Mouse (Mus musculus) MEL (cell line): ENCODE measurements at regions not wholly inside any gene's neighbourhood (a gene's known extent, or its start where the extent isn't known, plus 50 kb on each side); places are given as distances from the start of the nearest gene placed in this dataset.
"Not testable (repeated sequence)": the region's sequence is repeated elsewhere in the genome, so short reads cannot be mapped to it uniquely, and the experiment has no call there.

Experiments
- DNase-seq: peaks from one replicate; pipeline ENCODE4 v3.0.0; 2011; ENCODE audit warnings: low read depth, low spot score
- H3K27ac ChIP-seq: 2 replicates; pipeline ENCODE4 v1.5.1; 2012; ENCODE audit warnings: low read depth, mild to moderate bottlenecking, control low read depth, low read length, moderate library complexity; ENCODE audit not compliant: control insufficient read depth
- H3K27me3 ChIP-seq, 2 experiments: fragments of 150-350 bp in 1 of 2; sonication (generic) in 1 of 2; 2 replicates each; pipeline ENCODE4 v1.6.1; 2012; ENCODE audit warnings: low read length in 2 of 2, mild to moderate bottlenecking in 2 of 2, improper control_type of control experiment in 1 of 2, moderate library complexity in 1 of 2; ENCODE audit not compliant: insufficient read depth in 2 of 2, control insufficient read depth in 1 of 2
- H3K36me3 ChIP-seq, 2 experiments: 2 replicates each; pipeline ENCODE4 v1.6.1; 2012 to 2014; ENCODE audit warnings: low read length in 2 of 2, improper control_type of control experiment in 1 of 2, inconsistent platforms in 1 of 2, mild to moderate bottlenecking in 1 of 2; ENCODE audit not compliant: insufficient read depth in 2 of 2, control insufficient read depth in 1 of 2
- H3K4me1 ChIP-seq, 2 experiments: fragments of 150-350 bp in 1 of 2; sonication (generic) in 1 of 2; 2 replicates each; pipeline ENCODE4 v1.6.1; 2012; ENCODE audit warnings: low read length in 2 of 2, improper control_type of control experiment in 1 of 2, mild to moderate bottlenecking in 1 of 2; ENCODE audit not compliant: insufficient read depth in 2 of 2, control insufficient read depth in 1 of 2
- H3K4me3 ChIP-seq, 2 experiments: fragments of 150-350 bp in 1 of 2; sonication (generic) in 1 of 2; 2 replicates each; pipeline ENCODE4 v1.5.1; 2012; ENCODE audit warnings: low read depth in 2 of 2, low read length in 2 of 2, mild to moderate bottlenecking in 2 of 2, moderate library complexity in 2 of 2, control low read depth in 1 of 2, improper control_type of control experiment in 1 of 2; ENCODE audit not compliant: control insufficient read depth in 1 of 2, insufficient read depth in 1 of 2
- H3K79me2 ChIP-seq: 2 replicates; pipeline ENCODE4 v1.6.1; 2012; ENCODE audit warnings: mild to moderate bottlenecking, low read length, moderate library complexity; ENCODE audit not compliant: control insufficient read depth, poor library complexity, insufficient read depth
- H3K9ac ChIP-seq: 2 replicates; pipeline ENCODE4 v1.6.1; 2012; ENCODE audit warnings: low read depth, mild to moderate bottlenecking, control low read depth, low read length, moderate library complexity; ENCODE audit not compliant: control insufficient read depth, poor library complexity, severe bottlenecking
- H3K9me3 ChIP-seq: fragments of 150-350 bp; sonication (generic); replicated peaks from 2 replicates; pipeline ENCODE4 v1.6.1; 2012; ENCODE audit warnings: mild to moderate bottlenecking, low read length, improper control_type of control experiment, moderate library complexity; ENCODE audit not compliant: insufficient read depth
- CTCF ChIP-seq, 3 experiments: IDR thresholded peaks in 2 of 3; conservative IDR thresholded peaks in 1 of 3; 2 replicates each; pipeline ENCODE4 v1.5.1; 2011 to 2012; ENCODE audit warnings: low read length in 3 of 3, low read depth in 2 of 3, mild to moderate bottlenecking in 2 of 3, improper control_type of control experiment in 1 of 3, inconsistent platforms in 1 of 3, mixed read lengths in 1 of 3, moderate library complexity in 1 of 3; ENCODE audit not compliant: control insufficient read depth in 1 of 3, insufficient read depth in 1 of 3, poor library complexity in 1 of 3, severe bottlenecking in 1 of 3
- NRF1 ChIP-seq: IDR thresholded peaks from 2 replicates; pipeline ENCODE4 v1.6.1; 2014; ENCODE audit warnings: low read depth, mild to moderate bottlenecking, inconsistent platforms, low read length, improper control_type of control experiment, moderate library complexity; ENCODE audit not compliant: poor library complexity, insufficient read depth, severe bottlenecking
- RAD21 ChIP-seq: IDR thresholded peaks from 2 replicates; pipeline ENCODE4 v1.6.1; 2011; ENCODE audit warnings: mild to moderate bottlenecking, low read depth, low read length, improper control_type of control experiment
- SMC3 ChIP-seq: IDR thresholded peaks from 2 replicates; pipeline ENCODE4 v1.6.1; 2011; ENCODE audit warnings: low read depth, low read length, improper control_type of control experiment
- ZC3H11A ChIP-seq: IDR thresholded peaks from 2 replicates; pipeline ENCODE4 v1.6.1; 2012; ENCODE audit warnings: low read depth, mild to moderate bottlenecking, inconsistent platforms, low read length, improper control_type of control experiment

DNA sequence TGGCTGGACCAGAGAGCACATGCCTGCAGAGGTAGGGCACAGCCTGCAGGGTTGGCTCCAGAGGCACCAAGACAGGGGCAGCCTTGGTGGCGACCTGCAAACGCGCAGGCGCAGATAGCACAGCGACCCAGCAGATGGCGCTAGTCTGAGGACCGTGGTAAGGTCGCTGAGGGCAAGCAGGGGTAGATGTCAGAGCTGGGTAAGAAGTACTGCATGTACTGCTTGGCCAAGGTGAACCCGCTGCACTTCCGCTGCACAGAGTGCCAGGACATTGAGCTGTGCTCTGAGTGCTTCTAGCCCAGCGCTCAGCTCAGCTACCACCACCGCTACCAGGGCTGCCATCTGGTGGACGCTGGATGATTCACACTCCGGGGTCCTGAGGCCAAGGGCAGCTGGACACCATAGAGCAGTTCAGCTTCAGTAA, 68.3 kb downstream of the Hsp90b1 start:
- not testable (repeated sequence) for H3K27ac ChIP-seq, H3K9me3 ChIP-seq, H3K36me3 ChIP-seq, H3K79me2 ChIP-seq, H3K27me3 ChIP-seq, H3K4me1 ChIP-seq, H3K9ac ChIP-seq
- H3K4me3 ChIP-seq: peak overlapping the region in 1 of 2 experiments; percentile 10; a peak in 2 of 4 replicates
- peak; percentile 84 for DNase-seq
- TF ChIP-seq NRF1 (peak; percentile 57), ZC3H11A (peak; percentile 8; the same call in 1 of the 2 replicates), CTCF (IDR thresholded peaks at IDR 0.05 in 2 of 3, conservative IDR thresholded peaks at IDR 0.05 in 1 of 3; ENCODE audit: control insufficient read depth in 1 of 3, insufficient read depth in 1 of 3, low read depth in 2 of 3, low read length in 3 of 3, poor library complexity in 1 of 3, severe bottlenecking in 1 of 3) (peak; percentile 62 to 85 (median 68)), SMC3 (peak; percentile 58), RAD21 (peak; percentile 24)

DNA sequence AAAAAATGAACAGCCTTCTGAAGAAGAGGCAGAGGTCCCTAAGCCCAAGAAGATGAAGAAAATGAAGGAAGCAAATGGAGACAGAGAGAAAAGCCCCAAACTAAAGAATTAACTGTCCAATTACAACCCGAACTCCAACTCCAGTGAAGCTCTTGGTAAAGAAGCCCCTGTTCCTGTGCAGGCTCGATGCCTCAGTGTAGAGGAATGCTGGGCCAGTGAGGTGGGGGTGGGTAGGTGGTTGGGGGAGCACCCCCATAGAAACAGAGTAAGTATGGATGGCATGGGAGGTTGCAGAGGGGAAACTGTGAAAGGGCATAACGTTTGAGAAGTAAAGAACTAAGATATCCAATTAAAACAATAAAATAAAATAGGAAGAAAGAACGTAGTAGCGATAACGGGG, 68.8 kb downstream of the Hsp90b1 start:
- H3K9me3 ChIP-seq, H3K4me3 ChIP-seq, H3K79me2 ChIP-seq, H3K27me3 ChIP-seq, H3K9ac ChIP-seq, H3K27ac ChIP-seq, H3K36me3 ChIP-seq, H3K4me1 ChIP-seq, DNase-seq: not testable (repeated sequence)

DNA sequence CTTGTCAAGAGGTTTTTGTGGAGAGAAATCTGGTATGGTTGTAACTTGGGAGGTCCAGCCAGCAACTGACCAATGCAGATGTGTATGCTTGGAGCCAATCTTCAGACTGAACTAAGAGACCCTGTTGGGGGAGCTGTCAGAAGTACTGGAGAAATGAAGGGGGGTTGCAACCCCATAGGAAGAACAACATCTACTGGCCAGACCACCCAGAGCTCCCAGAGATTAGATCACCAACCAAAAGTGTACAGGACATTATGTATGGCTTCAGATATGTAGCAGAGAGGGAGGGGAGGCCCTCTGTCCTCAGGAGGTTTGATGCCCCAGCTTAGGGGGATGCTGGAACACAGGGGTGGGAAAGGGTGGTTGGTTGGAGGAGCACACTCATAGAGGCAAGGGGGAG, 78.6 kb downstream of the Hsp90b1 start:
- H3K9ac ChIP-seq, H3K79me2 ChIP-seq, H3K36me3 ChIP-seq, H3K4me3 ChIP-seq, DNase-seq, H3K27me3 ChIP-seq, H3K9me3 ChIP-seq, H3K4me1 ChIP-seq, H3K27ac ChIP-seq: not testable (repeated sequence)

DNA sequence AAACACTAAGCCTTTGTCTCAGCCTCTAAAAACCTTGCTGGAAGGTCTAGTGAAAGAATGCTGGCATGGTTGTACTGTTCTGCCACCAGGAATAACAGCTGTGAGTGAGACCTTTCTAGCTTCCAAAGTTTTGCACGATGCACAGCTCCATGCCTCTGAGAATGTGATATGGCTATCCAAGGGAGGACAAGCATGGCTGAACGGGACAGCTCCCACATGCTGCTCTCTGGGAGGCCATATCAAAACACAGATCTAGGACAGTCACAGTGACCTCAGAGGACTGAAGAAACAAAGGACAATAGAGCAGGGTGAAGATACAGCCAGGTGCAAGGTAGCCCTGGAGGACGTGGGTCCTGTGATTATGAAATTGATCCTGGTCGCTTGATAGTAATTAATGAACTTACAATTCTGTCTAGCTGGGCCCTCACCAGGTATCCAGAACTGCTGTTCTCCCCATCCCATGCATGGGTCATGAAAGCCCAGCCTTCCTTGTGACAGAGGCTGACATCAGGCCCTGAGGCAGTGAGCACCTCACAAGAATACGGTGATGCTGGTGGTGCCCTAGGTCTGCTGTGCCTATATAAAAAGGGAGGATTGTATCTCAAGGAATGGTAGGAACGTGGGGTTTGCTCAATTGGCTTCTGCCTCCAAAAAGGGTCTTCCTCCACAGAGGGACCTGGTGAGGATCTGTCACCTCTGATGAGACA, 87.2 kb downstream of the Hsp90b1 start:
- H3K27ac ChIP-seq, H3K9ac ChIP-seq, H3K79me2 ChIP-seq, H3K36me3 ChIP-seq, H3K4me1 ChIP-seq, H3K27me3 ChIP-seq, H3K4me3 ChIP-seq, H3K9me3 ChIP-seq, DNase-seq: not testable (repeated sequence)

DNA sequence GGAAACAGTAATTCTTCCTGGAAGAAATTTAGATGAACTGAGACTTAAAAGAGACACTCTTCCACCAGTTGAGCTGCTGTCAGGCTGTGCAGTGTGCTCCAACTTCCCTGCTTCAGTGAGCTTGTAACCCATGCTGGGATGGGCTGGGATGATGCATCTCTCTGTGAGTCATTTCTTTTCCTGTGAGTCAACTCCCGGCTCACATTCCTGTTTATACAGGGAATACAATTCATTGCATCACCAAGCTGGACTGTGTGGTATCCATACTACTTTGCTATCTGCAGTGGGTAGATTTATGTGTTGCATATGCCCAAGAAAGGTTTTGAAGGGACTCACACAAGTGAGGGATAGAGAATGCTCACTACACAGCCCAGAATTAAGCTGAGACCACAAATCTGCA, 93.0 kb downstream of the Hsp90b1 start:
- not testable (repeated sequence) for H3K36me3 ChIP-seq, H3K9me3 ChIP-seq, DNase-seq, H3K79me2 ChIP-seq, H3K4me1 ChIP-seq, H3K27ac ChIP-seq, H3K4me3 ChIP-seq, H3K9ac ChIP-seq, H3K27me3 ChIP-seq
